Mouse (Mus musculus) central nervous system, embryonic 14 days (tissue): Measurements from ENCODE around the gene Creld2. TPM values are rescaled to one million over a fixed set of nuclear protein-coding genes. Genes with fewer than 3 reads are reported as not detected.

Source experiments
- polyA plus RNA-seq: library from polyadenylated mRNA; depleted of rRNA; stranded (reverse); fragments of >200 nt; gene quantifications from 2 replicates; pipeline ENCODE4 v1.2.3, GENCODE M21; 2012; rRNA removed

The Creld2 gene
- polyA plus RNA-seq = 51.8 and 62.9 TPM in 2 replicates

GRCm38 (mm10) chr15:88819026-88819905 is at the start of gene Creld2, which contains the start of gene Alg12:
Gene Creld2 (plus strand): TSS chr15:88819646.
Gene Alg12 (minus strand): TSS chr15:88819318.

GRCm38 (mm10) chr15:88861772-88862622 is 42.6 kb downstream of the Creld2 start, which contains the start of gene Pim3:
Gene Pim3 (plus strand): TSS chr15:88862186.

Other genes with a start within 250 kb of the Creld2 start
- not detected in 2 replicates for gene Zdhhc25, start 219.3 kb upstream of the Creld2 start, polyA plus RNA-seq
- gene Brd1, start 85.4 kb upstream of the Creld2 start, polyA plus RNA-seq = 32.7 and 34.6 TPM in 2 replicates
- gene Zbed4, start 68.0 kb upstream of the Creld2 start, polyA plus RNA-seq = 17.2 and 20.0 TPM in 2 replicates
- 12.4 and 14.8 TPM in 2 replicates for gene Alg12, start 328 bp upstream of the Creld2 start, polyA plus RNA-seq
- 15.7 and 18.5 TPM in 2 replicates for gene Pim3, start 42.5 kb downstream of the Creld2 start, polyA plus RNA-seq
- gene Ttll8, start 134.8 kb downstream of the Creld2 start, polyA plus RNA-seq = 0.29 and 0.53 TPM in 2 replicates
- 9.9 and 17.6 TPM in 2 replicates for gene Mlc1, start 159.4 kb downstream of the Creld2 start, polyA plus RNA-seq
- gene Mov10l1, start 163.3 kb downstream of the Creld2 start, polyA plus RNA-seq = not detected in 2 replicates
- gene Panx2, start 240.1 kb downstream of the Creld2 start, polyA plus RNA-seq = 12.5 and 14.4 TPM in 2 replicates